Mouse (Mus musculus): ENCODE measurements around the gene Actc1.

Actc1 gene

GRCm38 (mm10) chr2:114049372-114049771 lies 4.0 kb downstream of the Actc1 start:
- no peak for DNase-seq

DNA sequence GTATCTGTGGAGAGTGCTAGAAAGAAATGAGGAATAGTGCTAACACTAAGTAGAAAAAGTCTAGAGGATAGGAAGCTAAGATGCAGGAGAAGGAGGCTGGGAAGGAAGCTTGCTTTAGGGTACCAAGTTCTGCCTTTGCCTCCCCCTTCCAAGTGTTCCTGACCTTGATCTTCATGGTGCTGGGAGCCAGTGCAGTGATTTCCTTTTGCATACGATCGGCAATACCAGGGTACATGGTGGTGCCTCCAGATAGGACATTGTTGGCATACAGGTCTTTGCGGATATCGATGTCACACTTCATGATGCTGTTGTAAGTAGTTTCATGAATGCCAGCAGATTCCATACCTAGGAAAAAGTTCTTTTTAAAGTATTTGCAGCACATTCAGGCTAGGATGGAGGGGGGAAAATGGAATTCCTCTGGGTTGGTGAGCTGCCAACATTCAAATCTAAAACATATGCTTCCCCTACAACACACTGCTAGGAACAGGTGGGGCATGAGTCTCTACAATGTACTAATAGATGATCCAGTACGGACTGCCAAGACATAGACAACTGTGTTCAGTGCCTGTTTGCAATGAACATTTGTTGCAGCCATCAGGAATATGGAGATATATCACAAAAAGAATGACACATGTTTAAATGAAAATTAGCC lies 5.3 kb downstream of the Actc1 start:
- no peak for DNase-seq

GRCm38 (mm10) chr2:114046151-114046664 lies 7.1 kb downstream of the Actc1 start:
- no peak for DNase-seq

DNA sequence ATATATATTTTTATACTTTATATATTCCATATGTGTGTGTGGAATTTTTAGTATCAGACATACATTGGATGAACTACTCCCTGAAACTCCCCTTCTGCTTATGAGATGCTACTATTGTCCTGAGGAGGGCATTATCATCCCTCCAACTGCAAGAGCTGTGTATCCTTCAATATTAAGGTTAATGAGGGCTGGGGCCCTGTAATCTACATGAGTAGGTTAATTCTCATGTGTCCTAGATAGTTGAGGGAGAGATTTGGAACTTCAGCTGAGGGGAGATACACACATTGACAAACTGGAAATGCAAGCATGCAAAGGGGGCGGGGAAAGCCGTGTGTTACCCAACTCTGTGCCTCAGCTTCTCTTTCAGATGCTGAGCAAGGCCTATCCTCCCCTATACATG lies 15.4 kb downstream of the Actc1 start:
- DNase-seq, result no peak

GRCm38 (mm10) chr2:114032259-114032658 lies 21.1 kb downstream of the Actc1 start:
- no peak for DNase-seq

GRCm38 (mm10) chr2:114023383-114023782 lies 30.0 kb downstream of the Actc1 start:
- DNase-seq, result no peak

DNA sequence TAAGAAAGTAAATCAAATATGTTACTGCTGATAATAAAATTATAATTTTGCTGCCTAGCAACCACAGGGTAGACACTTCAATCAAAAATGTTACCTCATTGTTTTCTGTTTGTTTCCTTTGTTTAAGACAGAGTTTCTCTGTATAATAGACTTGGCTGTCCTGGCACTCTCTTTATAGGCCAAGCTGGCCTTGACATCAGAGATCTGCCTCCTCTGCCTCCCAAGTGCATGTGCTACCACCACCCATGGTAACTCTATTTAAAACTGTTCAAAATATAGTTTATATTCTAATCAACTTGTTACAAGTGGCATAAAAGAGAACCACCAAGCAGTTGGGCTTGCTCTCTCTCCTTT lies 33.2 kb downstream of the Actc1 start:
- no peak for DNase-seq

- DNase-seq, result no peak
These were observed 33.7 kb downstream of the Actc1 start for GRCm38 (mm10) chr2:114019474-114020209.

DNA sequence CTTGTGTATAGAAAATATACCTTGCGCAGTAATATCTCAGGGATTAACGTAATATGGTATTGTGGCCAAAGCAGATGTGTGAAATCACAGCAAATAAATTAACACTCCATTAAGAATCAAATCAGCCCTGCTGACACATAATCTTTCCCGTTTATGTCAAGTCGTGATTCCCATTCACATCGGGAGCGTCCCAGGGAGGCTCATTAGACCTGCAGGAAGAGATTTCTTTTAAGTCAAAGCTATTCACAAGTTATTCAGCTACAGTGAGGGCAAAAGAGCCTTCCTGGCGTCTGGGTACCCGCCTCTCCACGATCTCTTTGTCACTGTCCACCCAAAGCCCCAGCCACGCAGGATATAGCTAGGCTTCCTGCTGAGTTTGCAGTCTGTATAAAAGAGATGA lies 35.2 kb downstream of the Actc1 start:
- DNase-seq, result no peak

GRCm38 (mm10) chr2:114014839-114015238 lies 38.5 kb downstream of the Actc1 start:
- DNase-seq, result no peak

DNA sequence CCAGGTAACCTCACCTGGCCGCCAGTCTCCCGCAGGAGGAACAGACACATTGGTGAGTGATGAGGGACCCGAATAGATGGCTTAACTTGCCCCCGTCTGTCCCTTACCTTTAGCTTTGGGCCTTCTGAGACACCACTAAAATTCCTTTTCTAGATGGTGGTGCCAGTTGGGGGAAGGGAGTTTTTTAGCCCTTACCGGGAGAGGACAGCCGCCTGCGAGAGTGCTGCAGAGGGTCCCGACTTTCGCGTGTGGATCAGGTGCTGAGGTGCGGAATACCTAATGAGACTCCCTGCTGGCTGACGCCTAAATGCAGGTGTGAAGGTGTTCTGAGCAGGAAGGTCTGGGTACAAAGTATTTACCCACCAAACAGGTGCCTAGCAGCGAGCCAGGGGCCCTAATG lies 39.5 kb downstream of the Actc1 start:
- DNase-seq, result no peak

- no peak for DNase-seq
These were observed 40.0 kb downstream of the Actc1 start, which contains the start of gene Gjd2 for GRCm38 (mm10) chr2:114013295-114013771. Gjd2 (minus strand) TSS chr2:114013619.

DNA sequence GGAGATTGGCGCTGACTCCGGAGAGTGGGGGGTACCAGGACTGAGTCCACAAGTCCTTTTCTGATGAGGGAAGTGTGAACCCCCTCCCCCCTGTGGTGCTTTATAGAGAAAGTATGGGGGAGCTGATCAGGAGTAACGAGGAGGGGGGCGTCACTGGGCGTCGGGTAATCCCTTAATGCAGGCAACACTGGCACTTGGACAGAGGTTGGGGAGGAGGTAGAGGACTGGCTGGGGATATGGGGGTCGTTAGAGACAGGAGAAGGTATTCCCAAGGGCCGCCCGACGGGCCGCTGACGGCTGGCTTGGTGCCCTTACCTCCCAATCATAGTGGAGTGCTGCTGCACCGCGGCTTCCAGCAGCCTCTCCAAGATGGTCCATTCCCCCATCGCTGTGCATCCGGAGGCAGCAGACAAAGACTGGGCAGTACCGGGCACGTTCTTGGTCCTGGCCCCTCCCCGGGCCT lies 40.6 kb downstream of the Actc1 start:
- no peak for DNase-seq

DNA sequence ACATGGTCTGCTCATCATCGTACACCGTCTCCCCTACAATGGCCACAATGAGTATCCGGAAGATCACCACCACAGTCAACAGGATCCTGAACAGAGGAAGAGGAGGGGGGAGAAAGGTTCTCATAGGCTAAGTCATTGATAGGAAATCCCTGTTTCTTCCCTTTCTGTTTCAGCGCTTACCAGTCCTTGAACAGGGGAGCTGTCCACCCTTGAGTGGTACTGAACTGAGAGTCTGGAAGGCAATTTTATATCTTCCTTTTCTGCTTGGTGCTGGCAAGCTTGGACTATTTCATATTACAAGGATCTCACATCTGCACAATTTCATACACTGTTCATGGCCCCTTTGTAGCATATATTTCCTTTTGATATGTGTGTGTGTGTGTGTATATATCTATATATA lies 41.5 kb downstream of the Actc1 start:
- DNase-seq, result no peak

GRCm38 (mm10) chr2:114008321-114008720 lies 45.0 kb downstream of the Actc1 start:
- DNase-seq, result no peak

GRCm38 (mm10) chr2:113997484-113997883 lies 55.9 kb downstream of the Actc1 start:
- DNase-seq, result no peak
